Mouse (Mus musculus): Measurements from ENCODE around the gene Sorbs1.
A peak's percentile ranks its signal among the peaks of the same experiment; 100 is the strongest.
"Not testable (repeated sequence)": the region's sequence is repeated elsewhere in the genome, so short reads cannot be mapped to it uniquely, and the experiment has no call there.

Gene Sorbs1

DNA sequence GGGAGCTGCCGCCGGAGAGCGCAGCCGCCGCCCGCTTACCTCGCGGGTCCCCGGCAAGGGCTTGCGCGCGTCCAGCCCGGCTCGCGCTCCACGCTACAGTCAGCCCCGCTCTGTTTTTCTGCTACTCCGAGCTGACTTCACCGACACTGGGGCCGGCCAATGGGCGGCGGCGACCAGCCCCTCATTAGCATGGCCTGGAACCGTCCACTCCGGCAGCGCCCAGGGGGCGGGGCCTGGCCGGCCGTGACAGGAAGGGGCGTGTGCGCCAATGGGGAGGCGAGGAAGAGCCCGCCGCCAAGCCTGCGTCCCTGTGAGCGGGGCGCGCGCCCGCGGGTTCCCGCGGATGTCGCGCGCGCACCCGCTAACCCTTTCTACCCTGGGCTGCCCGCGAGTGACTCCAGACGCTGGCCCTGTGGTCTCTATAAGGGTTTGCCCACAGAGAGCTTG is at the start of gene Sorbs1:
Gene Sorbs1 (minus strand): TSS at position 148 of the 447 bp plus-strand sequence.
- DNase-seq (ENCODE audit: low spot score), result peak; percentile 96

DNA sequence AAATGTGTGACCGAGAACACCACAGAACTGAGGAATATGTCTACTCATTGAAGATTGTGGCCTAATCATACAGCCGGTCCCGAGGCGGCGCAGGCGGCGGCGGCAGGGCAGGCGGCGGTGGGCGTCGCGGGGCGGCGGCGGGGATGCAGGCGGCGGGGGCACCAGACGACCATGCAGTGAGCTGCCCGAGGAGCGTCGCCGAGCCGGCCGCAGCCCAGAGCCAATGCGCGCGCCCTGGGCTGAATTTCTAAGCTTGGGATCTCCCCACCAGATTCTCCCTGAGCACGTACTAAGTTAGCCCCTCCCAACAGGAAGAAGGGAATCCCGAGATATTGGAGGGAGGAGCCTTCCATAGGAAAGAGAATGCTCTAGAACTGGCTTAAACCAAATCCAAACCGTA is 47.9 kb upstream of the Sorbs1 start:
- DNase-seq (ENCODE audit: low spot score), result not testable (repeated sequence)

DNA sequence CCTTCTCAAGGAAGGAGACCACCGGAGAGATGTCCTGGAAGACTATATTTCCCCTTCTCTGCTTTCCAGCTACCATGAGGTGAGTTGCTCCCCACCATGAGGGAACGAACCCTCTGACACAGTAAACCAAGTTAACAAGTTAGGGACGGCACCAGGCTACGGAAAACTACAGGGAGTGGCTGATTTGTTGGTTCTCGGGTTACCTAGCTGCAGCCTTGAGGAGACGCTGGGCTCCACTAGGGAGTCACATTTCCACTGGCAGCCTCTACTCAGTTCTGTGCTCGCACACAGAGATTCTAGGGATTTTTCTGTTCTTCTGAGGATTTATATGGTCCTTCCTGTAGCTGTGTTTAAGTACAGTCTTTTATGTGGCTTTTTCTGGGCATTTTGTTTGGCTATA is 42.5 kb upstream of the Sorbs1 start:
- DNase-seq (ENCODE audit: low spot score), result no peak

DNA sequence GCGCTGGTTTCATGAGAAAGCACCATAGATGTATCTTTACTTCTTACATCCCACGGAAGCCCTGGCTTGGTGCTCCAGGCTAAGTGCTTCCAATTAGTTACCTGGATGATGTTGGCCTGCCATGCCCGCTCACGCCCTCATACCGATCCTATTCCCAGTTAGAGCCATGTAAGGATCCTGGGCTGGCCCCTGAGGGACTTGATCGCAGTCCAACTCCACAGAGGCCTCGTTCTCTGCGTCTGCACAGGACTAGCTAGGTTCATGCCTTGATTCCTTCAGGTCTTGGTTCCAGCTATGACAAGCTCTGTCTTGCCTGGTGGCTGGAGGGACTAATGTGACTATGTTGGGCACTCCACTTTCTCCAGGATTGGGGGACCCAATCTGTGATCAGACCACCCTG is 41.6 kb upstream of the Sorbs1 start:
- DNase-seq (ENCODE audit: low spot score), result no peak

DNA sequence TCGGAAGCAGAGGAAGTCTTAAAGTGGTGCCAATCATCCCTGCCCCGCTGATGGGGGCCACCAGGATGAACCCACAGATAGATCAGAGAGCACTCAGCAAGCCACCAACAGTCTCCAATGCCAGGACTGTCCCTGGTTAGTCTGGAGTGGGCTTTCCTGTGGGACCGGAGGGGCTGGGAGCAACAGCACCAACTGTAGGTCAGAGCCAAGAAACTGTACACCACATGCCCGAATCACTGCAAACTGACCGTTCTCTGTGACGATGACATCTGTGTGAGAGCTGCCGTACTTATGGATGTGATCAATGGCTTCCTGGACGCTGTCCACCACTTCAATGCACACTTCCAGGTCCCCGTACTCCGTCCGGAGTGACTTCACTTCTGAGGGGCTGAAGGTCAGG is 40.8 kb upstream of the Sorbs1 start:
- DNase-seq (ENCODE audit: low spot score), result no peak

- no peak for DNase-seq (ENCODE audit: low spot score)
Observed at GRCm38 (mm10) chr19:40553849-40554248, 40.3 kb upstream of the Sorbs1 start.

GRCm38 (mm10) chr19:40553014-40553789 is 39.6 kb upstream of the Sorbs1 start:
- no peak for DNase-seq (ENCODE audit: low spot score)

DNA sequence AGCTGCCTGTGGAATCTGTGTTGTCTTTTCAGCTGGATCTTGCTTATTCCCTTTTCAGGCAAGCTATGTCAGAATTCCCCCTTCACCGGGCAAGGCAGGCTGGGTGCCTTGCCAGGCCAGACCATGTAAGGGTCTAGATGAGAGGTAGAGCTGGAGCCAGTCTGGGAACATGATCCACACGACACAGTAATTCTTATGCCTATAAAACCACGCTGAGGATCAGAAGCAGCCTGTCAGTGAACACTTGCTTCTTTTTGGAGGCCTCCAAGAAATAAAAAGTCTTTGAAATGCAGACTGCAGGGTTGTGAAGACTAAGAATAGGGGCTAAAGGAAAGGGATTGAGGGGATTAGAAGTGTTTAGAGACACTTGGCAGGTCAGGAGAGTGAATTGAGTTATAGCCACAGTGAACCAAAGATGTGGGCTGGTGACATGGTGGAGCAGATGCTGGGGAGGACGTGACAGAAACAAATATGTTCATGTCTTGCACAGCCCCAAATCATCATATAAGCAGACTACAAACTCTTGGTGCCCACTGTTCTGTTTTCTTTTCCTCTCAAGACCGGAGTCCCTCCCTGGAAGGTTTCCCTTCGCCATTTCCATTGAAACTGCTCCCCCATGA is 36.0 kb upstream of the Sorbs1 start:
- no peak for DNase-seq (ENCODE audit: low spot score)

DNA sequence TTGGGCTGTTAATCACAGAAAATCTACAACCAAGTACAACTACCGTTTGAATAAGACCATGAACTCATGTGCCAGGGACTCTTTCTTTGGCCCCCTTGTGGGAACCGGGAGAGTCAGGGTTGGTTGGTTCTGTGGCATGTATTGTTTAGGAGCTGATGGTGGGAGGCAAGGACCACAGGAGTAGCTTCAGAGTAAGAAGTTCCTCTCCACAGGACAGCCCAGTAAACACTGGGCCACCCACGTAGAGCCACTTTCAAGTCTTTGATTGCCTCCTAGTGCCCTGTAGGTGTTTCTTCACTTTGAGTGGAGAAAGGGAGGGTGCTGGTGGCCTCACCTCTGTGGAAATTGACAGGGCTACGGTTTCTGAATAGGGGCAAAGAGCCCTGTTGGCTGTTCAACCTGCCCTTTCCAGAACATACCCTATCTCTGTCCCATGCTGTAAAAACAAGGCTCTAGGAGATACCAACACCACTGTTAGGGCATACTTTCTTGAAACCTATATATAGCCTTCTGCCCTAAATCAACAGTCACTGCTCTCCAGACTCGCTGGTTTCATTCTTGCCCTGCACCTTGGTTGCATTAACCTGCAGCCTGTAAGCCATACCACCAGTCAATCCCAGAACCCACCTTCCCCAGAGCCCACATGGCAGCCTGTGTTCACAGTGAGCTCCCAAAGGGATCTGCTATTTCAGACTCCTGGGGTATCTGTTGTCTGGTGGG is 35.4 kb upstream of the Sorbs1 start:
- DNase-seq (ENCODE audit: low spot score), result no peak

DNA sequence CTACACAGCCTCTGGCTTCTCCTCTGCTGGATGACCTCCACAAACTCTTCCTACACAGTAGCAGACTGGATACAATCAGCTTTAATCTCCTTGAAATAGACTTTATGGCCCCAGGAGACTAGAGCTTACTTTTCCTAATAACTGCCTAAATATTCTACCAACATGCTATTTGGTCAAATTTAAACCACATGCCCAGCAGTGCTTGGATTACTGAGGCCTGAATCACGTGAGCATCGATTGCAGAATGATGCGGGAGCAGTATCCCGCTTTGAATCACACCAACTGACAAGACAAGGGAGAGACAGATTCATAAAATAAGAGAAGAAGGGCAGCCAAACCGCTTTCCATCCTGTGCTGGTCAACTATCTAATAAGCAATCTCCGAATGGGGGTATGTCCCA is 34.8 kb upstream of the Sorbs1 start:
- DNase-seq (ENCODE audit: low spot score), result no peak

DNA sequence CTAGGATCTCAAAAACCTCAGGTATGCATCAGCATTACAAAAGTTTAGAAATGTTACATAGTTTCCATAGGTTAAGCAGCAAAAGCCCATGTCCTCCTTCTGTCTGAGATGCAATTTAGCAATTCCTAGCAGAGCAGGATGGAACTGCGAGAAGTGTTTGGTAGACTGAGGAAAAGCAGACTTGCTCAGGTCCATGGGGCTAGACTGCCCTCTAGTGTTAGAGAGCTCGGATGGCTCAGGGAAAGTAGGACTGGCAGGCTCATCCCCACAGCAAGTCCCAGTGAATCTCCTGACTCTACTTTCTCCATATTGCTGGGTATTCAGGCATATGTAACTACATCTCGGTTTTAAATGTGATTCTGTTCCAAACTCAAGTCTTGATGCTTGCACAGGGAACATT is 31.3 kb upstream of the Sorbs1 start:
- DNase-seq (ENCODE audit: low spot score), result peak; percentile 56

GRCm38 (mm10) chr19:40542776-40543175 is 29.2 kb upstream of the Sorbs1 start:
- no peak for DNase-seq (ENCODE audit: low spot score)

- no peak for DNase-seq (ENCODE audit: low spot score)
Observed at GRCm38 (mm10) chr19:40536526-40536925, 22.9 kb upstream of the Sorbs1 start.

DNA sequence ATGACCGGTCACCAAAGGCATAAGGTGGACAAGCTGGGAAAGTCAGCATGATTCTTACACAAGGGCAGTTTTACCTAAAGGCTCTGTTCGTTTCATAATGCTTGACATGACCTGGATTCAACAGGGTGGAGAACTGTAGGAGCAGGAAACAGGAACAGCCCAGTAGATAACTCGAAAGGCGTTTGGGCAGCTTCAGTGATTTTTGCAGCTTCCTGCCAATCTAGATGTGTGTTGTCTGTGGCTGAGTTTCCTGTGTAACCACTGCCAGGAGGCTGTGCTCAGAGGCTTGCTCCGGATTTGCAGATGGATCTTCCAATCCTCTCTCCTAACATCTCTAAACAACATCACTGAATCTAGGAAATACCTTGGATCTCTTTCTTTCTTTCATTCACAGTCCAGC is 18.9 kb upstream of the Sorbs1 start:
- DNase-seq (ENCODE audit: low spot score), result no peak

- DNase-seq (ENCODE audit: low spot score), result no peak
Observed at GRCm38 (mm10) chr19:40530323-40530722, 16.7 kb upstream of the Sorbs1 start.

- DNase-seq (ENCODE audit: low spot score), result no peak
Observed at GRCm38 (mm10) chr19:40528254-40528653, 14.7 kb upstream of the Sorbs1 start.

- DNase-seq (ENCODE audit: low spot score), result no peak
Observed at GRCm38 (mm10) chr19:40526367-40527014, 12.9 kb upstream of the Sorbs1 start.

DNA sequence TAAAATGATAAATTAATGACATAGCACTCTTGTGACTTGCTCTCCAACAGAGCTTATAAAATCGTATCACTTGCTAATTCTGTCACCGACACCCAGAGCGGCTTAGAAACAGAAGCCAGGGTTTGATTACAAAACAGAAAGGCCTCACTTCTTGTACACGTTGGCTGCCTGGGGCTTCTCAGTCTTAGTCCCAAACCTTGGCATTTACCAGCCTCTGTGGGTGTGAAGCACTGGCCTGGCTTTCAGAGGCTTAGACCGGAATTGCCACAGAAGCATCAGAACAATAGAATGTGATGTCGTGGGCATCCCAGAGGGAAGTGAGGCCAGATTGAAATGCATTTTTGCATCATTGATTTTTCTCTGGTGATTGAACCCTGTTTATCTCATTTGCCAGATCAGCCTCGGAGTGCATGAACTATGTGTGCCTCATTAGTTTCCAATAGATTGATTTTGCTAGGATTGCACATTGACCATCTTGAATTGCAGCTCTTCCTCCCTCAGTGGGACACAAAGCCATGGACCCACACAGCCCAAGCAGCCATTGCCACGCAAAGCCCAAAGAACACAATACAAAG is 9.9 kb upstream of the Sorbs1 start:
- no peak for DNase-seq (ENCODE audit: low spot score)

- no peak for DNase-seq (ENCODE audit: low spot score)
Observed at GRCm38 (mm10) chr19:40520403-40520802, 6.8 kb upstream of the Sorbs1 start.

DNA sequence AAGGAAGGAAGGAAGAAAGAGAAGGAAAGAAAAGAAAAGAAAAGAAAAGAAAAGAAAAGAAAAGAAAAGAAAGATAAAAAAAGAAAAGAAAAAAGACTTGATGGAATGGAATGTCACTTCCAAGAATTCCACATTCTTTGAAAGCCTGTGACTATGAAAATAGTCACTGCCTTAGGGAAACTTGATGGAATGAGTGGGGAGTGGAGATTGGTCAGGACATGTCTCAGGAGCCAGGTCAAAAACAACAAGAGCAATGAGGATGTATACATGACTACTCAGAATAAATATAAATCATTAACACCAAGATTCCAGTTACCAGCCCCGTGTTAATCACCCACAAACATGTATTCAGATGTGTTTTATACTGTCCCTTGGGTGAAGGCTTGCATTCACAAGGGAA is 5.1 kb upstream of the Sorbs1 start:
- no peak for DNase-seq (ENCODE audit: low spot score)

- DNase-seq (ENCODE audit: low spot score), result no peak
Observed at GRCm38 (mm10) chr19:40515596-40515995, 2.0 kb upstream of the Sorbs1 start.

- DNase-seq (ENCODE audit: low spot score), result no peak
Observed at GRCm38 (mm10) chr19:40514376-40514775, 797 bp upstream of the Sorbs1 start.
